Mouse (Mus musculus) E14TG2a.4 (cell line): ENCODE results near the gene Gne.

Experiments used
- H3K27me3 ChIP-seq: 2 replicates; pipeline ENCODE4 v1.6.1; 2014; ENCODE audit warnings: low read length, control low read depth; ENCODE audit not compliant: insufficient read depth
- H3K36me3 ChIP-seq: 2 replicates; pipeline ENCODE4 v1.6.1; 2014; ENCODE audit warnings: low read length, control low read depth; ENCODE audit not compliant: insufficient read depth
- H3K4me1 ChIP-seq: replicated peaks from 2 replicates; pipeline ENCODE4 v1.6.1; 2014; ENCODE audit warnings: low read depth, low read length, control low read depth
- H3K4me3 ChIP-seq: replicated peaks from 2 replicates; pipeline ENCODE4 v1.5.1; 2014; ENCODE audit warnings: mild to moderate bottlenecking, low read length
- H3K9me3 ChIP-seq: 2 replicates; pipeline ENCODE4 v1.6.1; 2014; ENCODE audit warnings: low read length, control low read depth
- CTCF ChIP-seq: conservative IDR thresholded peaks from 2 replicates; pipeline ENCODE4 v1.5.1; 2014; ENCODE audit warnings: low read length
- NANOG ChIP-seq: IDR thresholded peaks from 2 replicates; pipeline ENCODE4 v1.6.1; 2014; ENCODE audit warnings: borderline replicate concordance, low read length, mixed read lengths
- POU5F1 ChIP-seq: IDR thresholded peaks from 2 replicates; pipeline ENCODE4 v1.6.1; 2014; ENCODE audit warnings: low read length, borderline replicate concordance

The Gne gene

DNA sequence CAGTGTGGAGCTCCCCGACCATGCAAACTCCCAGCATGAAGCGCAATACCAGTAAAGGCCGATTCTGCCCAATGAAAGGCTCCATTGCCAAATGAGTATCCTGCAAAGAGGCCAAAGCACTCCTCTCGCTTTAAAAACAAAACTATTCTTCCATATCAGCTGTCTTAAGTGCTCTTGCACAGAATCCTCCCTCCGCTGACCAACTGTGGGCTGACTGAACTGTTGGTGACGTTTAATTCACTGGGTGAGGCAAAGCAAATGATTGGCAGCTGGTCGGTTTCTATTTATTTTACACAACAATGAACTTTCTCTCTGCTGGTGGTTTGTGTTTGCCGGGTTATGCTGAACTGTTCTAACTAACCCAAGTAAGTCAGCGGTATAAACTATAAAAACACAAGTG is 15.2 kb downstream of the Gne start:
- no peaks in the 10 kb centered on the region for H3K9me3 ChIP-seq
- no peaks in the 10 kb centered on the region for H3K36me3 ChIP-seq
- H3K4me1 ChIP-seq = peaks cover 76% of the 10 kb centered on the region
- TF ChIP-seq CTCF = no peak
- TF ChIP-seq NANOG = no peak
- no peak for TF ChIP-seq POU5F1
- 0 out of 2 replicates have a peak, but pooled peaks cover 14% of the 10 kb centered on the region for H3K27me3 ChIP-seq
- H3K4me3 ChIP-seq = peak overlapping the region; percentile 27; the same call in 1 of the 2 replicates

DNA sequence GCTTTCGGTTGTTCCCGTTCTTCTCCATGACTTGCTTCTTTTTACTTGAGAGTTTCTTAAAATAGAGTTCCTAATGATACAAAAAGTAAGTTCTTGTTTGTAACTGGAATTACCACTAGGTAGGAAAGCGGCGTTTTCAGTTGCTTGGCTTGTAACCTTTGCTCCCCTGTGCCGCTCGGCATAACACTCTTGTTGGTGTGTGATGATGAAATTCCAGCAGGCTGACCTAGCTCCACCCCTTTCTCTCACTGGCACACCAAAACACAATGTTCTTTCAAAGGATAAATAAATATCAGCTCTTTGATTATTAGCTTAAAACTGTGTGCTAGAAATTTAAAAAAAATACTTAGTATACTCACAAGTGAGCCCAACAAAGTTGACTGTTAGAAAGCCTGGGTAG is 17.1 kb downstream of the Gne start:
- TF ChIP-seq POU5F1 (no peak), CTCF (no peak), NANOG (no peak)
- Histone ChIP-seq H3K36me3 (no peaks in the 10 kb centered on the region), H3K27me3 (0 out of 2 replicates have a peak, but pooled peaks cover 8% of the 10 kb centered on the region), H3K9me3 (no peaks in the 10 kb centered on the region), H3K4me1 (peaks cover 79% of the 10 kb centered on the region), H3K4me3 (peak overlapping the region; percentile 20; the same call in 1 of the 2 replicates)

GRCm38 (mm10) chr4:44065355-44066025 is 18.5 kb downstream of the Gne start:
- Histone ChIP-seq H3K4me3 (peak overlapping the region; percentile 69), H3K36me3 (no peaks in the 10 kb centered on the region), H3K27me3 (0 out of 2 replicates have a peak, but pooled peaks cover 8% of the 10 kb centered on the region), H3K4me1 (peaks cover 73% of the 10 kb centered on the region), H3K9me3 (no peaks in the 10 kb centered on the region)
- TF ChIP-seq CTCF (peak; percentile 98), POU5F1 (no peak), NANOG (no peak)

GRCm38 (mm10) chr4:44062816-44063215 is 21.2 kb downstream of the Gne start:
- Histone ChIP-seq H3K9me3 (no peaks in the 10 kb centered on the region), H3K36me3 (peaks cover 17% of the 10 kb centered on the region), H3K27me3 (0 out of 2 replicates have a peak, but pooled peaks cover 4% of the 10 kb centered on the region), H3K4me3 (peak overlapping the region; percentile 53; the same call in 1 of the 2 replicates), H3K4me1 (peaks cover 59% of the 10 kb centered on the region)
- TF ChIP-seq CTCF = no peak
- no peak for TF ChIP-seq POU5F1
- no peak for TF ChIP-seq NANOG

DNA sequence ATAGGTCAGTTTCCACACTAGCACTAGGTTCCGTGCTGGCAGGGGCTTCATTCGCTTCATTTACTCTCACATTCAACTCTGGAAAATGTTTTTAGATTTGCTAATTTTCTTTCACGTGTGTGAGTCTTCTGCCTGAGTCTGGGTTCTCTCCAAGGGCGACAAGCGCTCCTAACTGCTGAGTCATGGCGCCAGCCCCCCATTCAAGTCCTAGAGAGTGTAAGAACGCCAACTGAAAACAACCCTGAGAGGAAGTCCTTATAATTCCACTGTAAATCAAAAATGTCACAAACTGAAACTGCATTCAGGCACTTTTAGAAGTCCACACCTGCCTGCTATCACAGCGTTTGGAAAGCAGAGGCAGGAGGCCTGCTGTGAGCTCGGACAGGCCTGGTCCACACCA is 21.9 kb downstream of the Gne start:
- no peak for TF ChIP-seq NANOG
- TF ChIP-seq CTCF = no peak
- no peak for TF ChIP-seq POU5F1
- H3K4me3 ChIP-seq = peak overlapping the region; percentile 53
- peaks cover 21% of the 10 kb centered on the region for H3K36me3 ChIP-seq
- no peaks in the 10 kb centered on the region for H3K27me3 ChIP-seq
- H3K9me3 ChIP-seq = no peaks in the 10 kb centered on the region
- H3K4me1 ChIP-seq = peaks cover 51% of the 10 kb centered on the region

GRCm38 (mm10) chr4:44059674-44060073 is 24.3 kb downstream of the Gne start:
- H3K27me3 ChIP-seq = no peaks in the 10 kb centered on the region
- no peaks in the 10 kb centered on the region for H3K9me3 ChIP-seq
- peaks cover 35% of the 10 kb centered on the region for H3K4me1 ChIP-seq
- H3K4me3 ChIP-seq = peak overlapping the region; percentile 35; the same call in 1 of the 2 replicates
- H3K36me3 ChIP-seq = peaks cover 32% of the 10 kb centered on the region
- no peak for TF ChIP-seq CTCF
- no peak for TF ChIP-seq NANOG
- no peak for TF ChIP-seq POU5F1

GRCm38 (mm10) chr4:44049812-44050211 is 34.2 kb downstream of the Gne start:
- no peak for TF ChIP-seq NANOG
- no peak for TF ChIP-seq POU5F1
- TF ChIP-seq CTCF = no peak
- Histone ChIP-seq H3K36me3 (peaks cover 42% of the 10 kb centered on the region), H3K9me3 (no peaks in the 10 kb centered on the region), H3K4me1 (peaks cover 19% of the 10 kb centered on the region), H3K27me3 (no peaks in the 10 kb centered on the region), H3K4me3 (peak overlapping the region; percentile 76)

- Histone ChIP-seq H3K27me3 (0 out of 2 replicates have a peak, but pooled peaks cover 10% of the 10 kb centered on the region), H3K4me1 (peaks cover 50% of the 10 kb centered on the region), H3K9me3 (no peaks in the 10 kb centered on the region), H3K36me3 (peaks cover 37% of the 10 kb centered on the region), H3K4me3 (no peak overlapping the region)
- TF ChIP-seq CTCF = no peak
- no peak for TF ChIP-seq NANOG
- TF ChIP-seq POU5F1 = no peak
These were observed 37.9 kb downstream of the Gne start for GRCm38 (mm10) chr4:44046066-44046465.
